Mouse (Mus musculus) A20 (cell line): ENCODE data around the gene Ick.
A peak's percentile ranks its signal among the peaks of the same experiment; 100 is the strongest.

Experiments used
- DNase-seq: peaks from one replicate; pipeline ENCODE4 v3.0.0-alpha.2; 2011; ENCODE audit warnings: low read depth, low spot score

Gene Ick

DNA sequence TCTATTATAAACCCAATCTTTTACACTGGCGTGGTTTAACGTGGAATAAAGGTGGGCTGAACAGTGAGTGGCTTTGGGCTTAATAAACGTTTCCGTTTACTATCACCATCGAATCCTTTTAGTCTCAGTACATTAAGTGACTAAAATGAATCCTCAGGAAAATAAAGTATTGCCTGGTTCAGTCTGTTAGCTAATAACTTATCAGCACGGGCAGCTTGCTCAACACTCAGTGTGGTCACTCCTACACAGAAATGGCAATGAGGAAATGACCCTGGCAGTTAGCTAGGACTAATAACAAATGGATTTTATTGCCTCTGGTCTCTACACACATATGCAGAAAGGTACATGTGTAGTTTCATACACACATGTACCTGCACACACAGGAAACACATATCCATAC lies 4.0 kb upstream of the Ick start:
- no peak for DNase-seq

GRCm38 (mm10) chr9:78105501-78105932 lies 3.5 kb upstream of the Ick start:
- DNase-seq, result no peak

GRCm38 (mm10) chr9:78106821-78107220 lies 2.2 kb upstream of the Ick start:
- no peak for DNase-seq

DNA sequence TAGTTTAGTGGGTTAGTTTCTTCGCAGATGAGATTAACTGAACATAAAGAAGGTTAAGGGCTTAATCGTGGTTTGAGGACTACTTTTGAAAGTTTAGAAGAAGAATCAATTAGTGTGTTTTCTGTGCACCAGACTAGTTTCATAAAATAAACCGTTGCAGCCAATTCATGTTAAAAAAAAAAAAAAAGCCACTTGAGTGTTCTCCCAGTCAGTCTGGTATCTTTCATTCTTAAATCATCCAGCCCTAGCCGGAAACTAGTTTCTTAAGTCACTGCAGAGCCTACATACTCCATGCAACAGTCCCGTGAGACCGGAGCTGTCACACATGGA lies 1.4 kb upstream of the Ick start:
- peak; percentile 73 for DNase-seq

GRCm38 (mm10) chr9:78107912-78108795 lies 838 bp upstream of the Ick start:
- peak; percentile 92 for DNase-seq

GRCm38 (mm10) chr9:78109656-78110055 lies 664 bp downstream of the Ick start:
- DNase-seq, result peak; percentile 66

- no peak for DNase-seq
These were observed 2.5 kb downstream of the Ick start for GRCm38 (mm10) chr9:78111456-78111855.

- peak; percentile 96 for DNase-seq
These were observed 4.0 kb downstream of the Ick start for GRCm38 (mm10) chr9:78112770-78113537.

DNA sequence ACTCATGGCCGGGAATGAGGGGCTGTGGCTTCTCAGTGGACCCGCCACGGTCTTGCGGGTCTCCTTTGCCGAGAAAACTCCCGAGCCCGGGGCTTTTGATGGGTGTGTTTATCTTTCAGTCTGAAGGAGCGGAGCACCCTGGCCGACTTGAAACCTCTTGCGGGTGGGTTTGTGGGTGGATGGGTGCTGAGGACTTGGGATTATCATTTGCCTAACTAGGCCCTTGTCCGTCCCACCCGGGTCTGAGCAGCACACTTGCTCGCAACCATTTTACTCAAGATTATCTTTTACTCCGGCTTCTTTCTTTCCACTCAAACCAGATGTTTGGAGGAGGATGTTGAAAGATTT lies 4.5 kb downstream of the Ick start:
- no peak for DNase-seq

DNA sequence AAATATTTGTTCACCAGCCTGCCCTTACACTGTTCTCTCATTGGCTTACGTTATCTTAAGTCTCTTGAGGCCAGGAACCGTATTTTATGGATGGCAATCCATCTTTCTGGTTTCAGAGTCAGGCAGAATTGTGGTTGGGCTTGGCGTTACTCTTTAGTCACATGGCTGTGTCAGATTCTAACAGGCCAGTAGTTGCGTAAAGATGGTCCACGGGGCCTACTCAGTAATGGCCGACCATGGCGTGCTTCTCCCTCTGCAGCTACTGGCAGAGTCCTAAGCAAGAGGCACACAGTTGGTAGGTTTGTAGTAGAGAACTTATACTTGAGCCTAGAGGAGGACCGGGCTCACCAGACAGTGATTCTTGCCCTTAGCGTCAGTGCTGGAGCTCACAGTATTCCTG lies 6.8 kb downstream of the Ick start:
- no peak for DNase-seq

DNA sequence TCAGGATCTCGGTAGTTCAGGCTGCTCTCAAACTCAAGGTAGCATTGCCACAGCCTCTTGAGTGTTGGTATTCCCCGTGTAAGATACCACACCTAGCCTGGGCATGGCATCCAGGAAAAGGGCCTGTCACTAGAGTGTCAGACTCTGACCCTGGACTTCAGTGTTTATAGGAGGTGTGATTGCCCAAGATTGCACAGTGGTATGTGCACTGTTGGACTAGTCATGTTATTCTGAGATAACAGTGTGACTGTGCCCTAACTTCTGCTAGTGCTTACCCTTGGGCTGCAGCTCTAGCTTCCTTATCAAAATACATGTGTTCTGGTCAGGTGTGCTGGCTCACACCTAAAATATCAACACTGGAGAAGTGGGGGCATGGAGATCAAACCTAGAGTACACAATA lies 8.7 kb downstream of the Ick start:
- no peak for DNase-seq

DNA sequence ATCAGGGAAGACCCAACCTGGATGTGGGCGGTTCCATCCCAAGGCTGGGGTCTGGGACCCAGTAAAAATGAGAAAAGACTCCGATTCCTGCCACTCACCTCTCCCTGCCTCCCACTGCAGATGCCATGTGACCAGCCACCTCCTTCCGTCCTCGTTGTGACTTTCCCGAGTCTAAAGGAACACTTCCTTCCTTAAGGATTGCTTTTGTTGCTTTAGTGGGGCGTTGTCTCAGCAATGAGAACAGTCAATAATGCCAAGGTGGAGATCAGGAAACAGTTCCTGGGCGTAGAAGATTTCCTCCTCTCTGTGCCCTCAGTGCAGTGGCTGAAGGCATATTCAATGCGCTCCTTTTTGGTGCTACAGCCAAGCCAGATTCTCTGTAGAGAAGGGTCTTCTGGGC lies 12.4 kb downstream of the Ick start:
- no peak for DNase-seq

DNA sequence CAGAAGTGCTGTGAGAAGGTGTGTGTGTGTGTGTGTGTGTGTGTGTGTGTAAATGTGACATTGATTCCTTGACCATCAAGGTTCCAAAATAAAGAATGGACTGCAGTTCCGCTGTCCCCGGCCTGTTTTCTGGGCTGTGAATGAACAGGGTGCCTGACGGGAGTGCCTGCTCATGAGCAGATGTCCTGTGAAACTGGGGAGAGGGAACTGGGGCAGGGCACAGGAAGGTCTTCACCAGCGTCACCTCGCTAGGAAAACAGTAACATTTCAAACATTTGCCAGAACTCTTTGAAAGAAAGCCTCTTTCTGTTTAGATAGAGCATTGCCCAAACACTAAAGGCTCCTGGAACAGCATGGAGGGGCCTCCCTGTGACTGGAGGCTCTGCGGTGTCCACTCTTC lies 13.0 kb downstream of the Ick start:
- DNase-seq, result no peak

GRCm38 (mm10) chr9:78122939-78123712 lies 14.1 kb downstream of the Ick start:
- DNase-seq, result no peak

- DNase-seq, result no peak
These were observed 15.3 kb downstream of the Ick start for GRCm38 (mm10) chr9:78124297-78124696.

DNA sequence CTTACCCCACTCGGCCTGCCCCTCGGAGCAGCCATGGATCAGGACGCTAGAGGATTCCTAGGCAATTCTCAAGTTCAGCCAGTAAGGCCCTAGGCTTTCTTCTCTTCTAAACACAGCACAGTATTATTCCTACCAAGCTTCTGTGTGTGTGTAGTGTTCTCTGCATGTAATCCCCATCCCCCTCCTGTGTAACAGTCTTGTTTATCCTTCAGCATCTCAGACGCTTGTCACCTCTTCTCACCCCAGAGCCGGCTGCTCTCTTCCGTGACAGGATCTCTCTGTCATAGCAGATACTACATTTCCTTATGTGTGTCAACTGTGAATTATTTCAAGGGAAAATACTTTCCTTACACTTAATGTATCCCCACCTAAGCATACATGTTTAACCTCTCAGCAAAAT lies 17.0 kb downstream of the Ick start:
- no peak for DNase-seq

GRCm38 (mm10) chr9:78126643-78127042 lies 17.7 kb downstream of the Ick start:
- no peak for DNase-seq

DNA sequence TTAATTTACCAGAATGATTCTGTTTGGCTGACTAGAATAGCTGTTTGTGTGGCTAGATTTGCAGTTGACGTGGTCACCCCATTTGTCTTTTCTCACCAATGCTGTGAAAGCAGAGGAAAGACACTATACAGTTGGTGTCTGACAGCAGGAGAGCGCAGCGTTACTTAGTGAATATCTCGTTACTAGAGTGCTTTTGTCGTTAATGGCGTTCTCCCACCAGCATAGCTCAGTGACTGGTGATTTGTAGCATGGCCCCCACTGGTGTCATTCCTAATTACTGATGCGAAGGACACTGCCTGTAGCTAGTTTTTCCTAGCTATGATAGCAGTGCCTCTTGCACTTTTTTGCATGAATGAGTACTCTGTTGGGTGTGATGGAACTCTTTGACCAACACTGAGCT lies 26.7 kb downstream of the Ick start:
- DNase-seq, result no peak

GRCm38 (mm10) chr9:78138044-78138676 lies 29.2 kb downstream of the Ick start:
- DNase-seq, result peak; percentile 71

GRCm38 (mm10) chr9:78139463-78139862 lies 30.5 kb downstream of the Ick start:
- no peak for DNase-seq

DNA sequence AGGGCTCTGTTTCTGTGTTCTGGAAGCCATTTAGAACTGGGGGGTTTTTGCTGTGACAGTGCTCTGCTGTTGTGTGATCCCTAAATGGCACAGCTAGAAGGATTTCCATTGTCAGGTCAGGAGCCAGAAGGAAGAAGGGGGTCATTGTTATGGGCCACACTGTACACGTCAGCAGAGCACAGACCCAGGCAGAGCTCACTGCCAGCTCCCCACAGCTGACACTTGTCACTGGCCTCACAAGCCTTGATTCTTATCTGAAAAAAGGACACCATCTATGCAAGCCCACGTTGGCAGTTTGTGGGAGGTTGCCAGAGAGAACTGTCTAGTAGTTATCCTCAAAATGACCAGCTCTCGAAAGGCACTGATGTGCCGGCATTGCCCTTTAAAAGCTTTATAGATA lies 37.1 kb downstream of the Ick start:
- no peak for DNase-seq

- DNase-seq, result no peak
These were observed 37.6 kb downstream of the Ick start for GRCm38 (mm10) chr9:78146627-78147026.
